Mouse (Mus musculus): ENCODE results near the gene Gpc5.

Gene Gpc5

DNA sequence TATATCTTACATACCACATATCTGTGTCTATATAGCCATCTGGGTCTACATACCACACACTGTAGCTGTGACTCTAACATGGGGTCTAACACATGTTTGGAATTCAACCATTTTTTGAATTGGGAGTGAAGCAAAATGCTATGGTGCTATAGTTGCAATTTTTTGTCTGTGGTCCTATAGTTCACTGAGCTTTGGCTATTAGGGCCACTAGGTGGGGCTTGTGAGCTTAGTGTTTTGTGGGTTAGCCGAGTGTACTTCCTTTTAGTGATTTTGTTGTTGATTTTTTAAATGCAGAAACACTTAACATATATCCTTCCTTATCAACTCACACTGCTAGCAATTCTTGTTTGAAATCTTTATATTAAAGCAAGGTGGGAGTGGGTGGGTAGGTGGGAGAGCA, 727.0 kb downstream of the Gpc5 start:
- ATAC-seq (ENCODE audit: insufficient number of reproducible peaks, low FRiP score, low TSS enrichment): no peak

DNA sequence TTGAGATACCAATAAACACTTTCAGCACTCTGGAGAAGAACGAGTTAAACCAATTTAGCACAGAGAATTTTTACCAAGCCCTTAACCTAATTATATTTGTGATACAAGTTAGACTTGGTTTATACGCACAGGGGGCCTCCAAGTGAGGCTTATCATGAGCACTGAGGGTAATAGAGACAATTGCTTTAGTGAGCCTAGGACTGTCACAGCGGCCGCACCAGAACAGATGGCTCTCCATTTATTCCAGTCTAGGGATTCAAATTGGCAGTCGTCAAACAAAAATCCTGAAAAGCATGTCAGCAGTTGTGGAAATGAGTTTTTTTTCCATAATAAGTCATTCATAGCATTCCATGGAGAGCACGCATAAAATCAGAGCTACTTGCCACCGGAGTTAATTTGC, 729.6 kb downstream of the Gpc5 start:
- no peak for ATAC-seq (ENCODE audit: insufficient number of reproducible peaks, low FRiP score, low TSS enrichment)

DNA sequence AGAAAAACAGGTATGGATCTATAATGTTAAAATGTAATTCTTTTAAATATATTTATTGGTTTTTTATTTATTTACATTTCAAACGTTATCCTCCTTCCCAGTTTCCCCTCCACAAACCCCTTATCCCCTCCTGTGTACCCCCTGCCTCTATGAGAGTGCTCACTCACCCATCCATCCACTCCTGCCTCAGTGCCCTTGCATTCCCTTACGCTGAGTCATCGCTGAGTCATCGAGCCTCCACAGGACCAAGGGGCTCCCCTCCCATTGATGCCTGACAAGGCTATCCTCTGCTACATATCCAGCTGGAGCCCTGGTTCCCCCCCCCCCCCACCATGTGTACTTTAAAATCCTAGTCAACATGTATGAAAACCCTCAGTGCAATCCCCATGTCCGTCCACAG, 738.5 kb downstream of the Gpc5 start:
- no peak for ATAC-seq (ENCODE audit: insufficient number of reproducible peaks, low FRiP score, low TSS enrichment)

DNA sequence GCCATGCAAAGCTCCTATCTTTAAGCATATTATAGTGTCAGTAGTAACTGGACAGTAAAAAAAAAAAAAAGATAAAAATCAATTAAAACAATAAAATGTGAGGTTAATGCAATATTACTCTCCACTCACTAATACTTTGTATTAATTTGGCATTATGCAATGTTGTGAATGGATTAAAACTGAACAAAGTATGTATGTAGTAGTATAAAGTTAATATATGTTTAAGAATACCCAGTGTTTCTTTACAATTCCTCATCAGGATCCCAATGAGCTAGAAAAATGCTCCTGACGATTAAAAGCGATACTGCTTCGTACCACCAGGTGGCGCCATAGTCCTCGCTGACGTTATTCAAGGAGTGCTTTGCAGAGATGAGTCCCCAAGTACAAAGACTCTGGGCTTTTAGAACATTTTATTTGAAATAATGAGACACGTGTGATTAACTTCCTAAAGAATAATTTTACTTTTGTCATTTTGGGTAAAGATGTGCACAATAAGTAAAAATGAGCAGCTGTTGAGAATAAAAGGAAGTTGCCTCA, 739.3 kb downstream of the Gpc5 start:
- ATAC-seq (ENCODE audit: insufficient number of reproducible peaks, low FRiP score, low TSS enrichment): no peak

DNA sequence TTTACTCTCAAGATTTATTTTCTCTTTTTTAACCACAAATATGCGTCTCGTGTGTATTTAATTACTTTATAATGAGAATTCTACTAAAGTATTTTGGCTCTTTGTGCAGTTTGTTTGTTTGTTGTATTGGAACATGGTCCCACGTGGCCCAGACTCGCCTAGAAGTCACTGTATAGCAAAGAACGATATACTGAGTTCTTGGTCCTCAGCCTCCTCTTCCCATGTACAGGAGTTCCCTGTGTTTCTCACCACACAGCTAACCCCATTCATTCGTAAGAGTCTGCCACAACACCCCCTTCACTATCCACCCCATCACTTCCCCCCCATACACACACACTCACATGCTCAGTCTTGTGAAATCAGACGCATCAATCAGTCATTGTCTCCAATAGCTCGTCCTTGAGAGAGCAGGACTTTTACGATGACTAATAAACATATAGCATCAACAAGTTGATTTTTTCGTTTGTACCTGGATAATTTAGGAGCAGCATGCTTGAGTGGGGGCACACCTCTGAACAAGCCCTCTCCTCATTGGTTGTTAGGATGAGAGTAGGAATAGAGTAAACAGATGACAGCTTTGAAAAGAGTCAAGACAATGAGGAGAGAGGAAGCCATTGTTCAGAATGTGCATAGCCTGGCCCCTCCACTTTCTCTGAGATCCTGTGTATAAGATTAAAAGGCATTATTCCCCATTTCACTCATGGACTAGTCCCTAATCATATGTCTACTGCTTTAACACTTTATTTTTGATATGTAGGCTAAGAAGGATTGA, 740.0 kb downstream of the Gpc5 start:
- ATAC-seq (ENCODE audit: insufficient number of reproducible peaks, low FRiP score, low TSS enrichment): 0 out of 2 replicates have a peak, but pooled peaks have one; percentile 15

DNA sequence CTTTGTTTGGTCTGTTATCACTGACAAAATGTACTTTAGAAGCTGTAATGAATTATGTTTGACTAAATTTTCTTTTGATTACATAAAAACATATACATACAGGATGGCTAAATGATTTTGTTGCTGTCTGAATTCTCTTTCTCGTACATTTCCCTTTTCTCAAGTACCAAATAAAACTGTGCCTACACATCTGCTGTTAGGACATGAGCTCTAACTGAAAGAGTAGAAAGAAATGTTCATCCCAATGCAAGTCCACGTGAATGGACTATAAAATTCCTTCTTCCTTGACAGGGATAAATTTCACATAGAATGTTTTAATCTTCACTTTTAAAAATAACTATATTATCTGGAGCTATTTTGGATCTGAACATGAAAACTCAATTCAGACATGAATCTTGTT, 751.8 kb downstream of the Gpc5 start:
- ATAC-seq (ENCODE audit: insufficient number of reproducible peaks, low FRiP score, low TSS enrichment): no peak

DNA sequence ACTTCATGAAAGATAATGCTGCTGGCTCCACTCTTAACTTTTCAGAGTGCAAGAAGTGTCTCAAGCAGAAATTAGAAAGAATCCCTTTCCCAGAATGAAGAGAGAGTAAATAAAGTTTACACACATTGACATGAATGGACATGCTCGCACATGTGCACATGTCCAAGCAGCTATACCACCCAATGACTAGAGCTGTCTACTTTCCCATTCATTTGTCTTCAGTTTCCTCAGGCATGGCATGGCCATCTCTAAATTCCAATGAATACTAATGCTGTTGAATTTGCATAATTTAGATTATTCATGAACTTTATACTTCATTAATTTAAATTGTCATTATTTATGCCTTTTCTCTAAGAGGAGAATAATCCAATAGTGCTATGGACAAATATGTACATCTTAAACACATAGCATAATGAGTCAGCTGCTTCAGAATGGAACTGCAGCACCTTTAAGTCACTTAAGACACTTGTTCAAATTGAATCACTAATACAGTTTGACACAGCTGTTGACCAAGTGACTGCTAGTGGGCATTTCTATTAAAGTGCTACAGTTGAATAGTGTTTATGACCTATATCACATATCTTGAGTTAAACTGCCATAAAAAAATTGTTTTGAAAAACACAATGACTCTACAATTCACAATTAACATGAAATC, 752.9 kb downstream of the Gpc5 start:
- no peak for ATAC-seq (ENCODE audit: insufficient number of reproducible peaks, low FRiP score, low TSS enrichment)

DNA sequence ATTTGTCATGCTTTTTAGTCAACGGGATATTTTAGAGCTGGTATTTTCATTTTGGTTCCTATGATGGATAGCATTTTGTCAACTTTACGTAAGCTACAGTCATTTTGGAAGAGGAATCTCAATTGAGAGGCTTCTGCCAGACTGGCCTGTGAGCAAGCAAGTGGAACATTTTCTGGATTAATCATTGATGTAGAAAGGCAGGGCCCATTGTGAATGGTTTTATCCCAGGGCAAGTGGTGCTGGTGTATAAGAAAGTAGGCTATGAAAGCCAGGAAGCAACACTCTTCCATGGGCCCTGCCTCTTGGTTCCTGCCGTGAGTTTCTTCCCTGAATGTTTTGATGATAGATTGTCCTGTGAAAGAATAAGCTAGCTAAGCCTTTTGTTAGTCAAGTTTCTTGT, 777.1 kb downstream of the Gpc5 start:
- no peak for ATAC-seq (ENCODE audit: insufficient number of reproducible peaks, low FRiP score, low TSS enrichment)

DNA sequence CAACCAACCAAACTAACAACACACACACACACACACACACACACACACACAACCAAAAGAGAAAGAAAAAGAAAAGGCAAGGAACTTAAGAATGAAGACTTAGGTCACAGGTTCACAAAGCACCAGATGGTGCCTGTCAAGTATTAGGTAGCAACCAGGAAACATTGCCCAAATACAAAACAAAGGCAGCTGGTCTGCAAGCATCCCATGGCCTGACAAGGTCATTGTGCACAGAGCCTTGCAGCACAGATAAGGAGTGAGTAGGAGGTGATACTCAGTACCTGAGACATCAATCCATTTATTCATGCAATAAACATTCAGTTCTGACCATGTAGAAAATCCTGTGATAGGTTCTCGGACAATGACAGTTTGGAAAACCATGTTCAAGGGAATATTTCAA, 884.0 kb downstream of the Gpc5 start:
- ATAC-seq (ENCODE audit: insufficient number of reproducible peaks, low FRiP score, low TSS enrichment): no peak

DNA sequence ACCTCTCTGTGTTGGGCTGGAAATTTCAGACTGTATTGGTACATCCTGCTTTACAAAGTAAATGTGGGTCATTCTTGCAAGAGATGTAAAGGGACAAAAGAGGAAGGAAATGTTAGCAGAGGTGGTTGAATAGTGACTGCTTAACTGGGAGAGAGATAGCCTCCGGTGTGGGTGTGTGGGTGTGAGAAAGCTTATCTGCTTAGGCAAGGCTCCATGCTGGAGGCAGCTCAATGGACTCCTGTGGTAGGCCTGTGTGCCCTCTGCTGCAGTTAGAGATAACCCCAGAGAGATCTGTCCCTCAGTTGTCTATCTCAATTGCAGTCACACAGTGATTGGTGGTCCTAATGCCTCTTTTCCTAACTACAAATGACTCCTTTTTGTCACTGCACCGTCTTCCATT, 887.2 kb downstream of the Gpc5 start:
- ATAC-seq (ENCODE audit: insufficient number of reproducible peaks, low FRiP score, low TSS enrichment): no peak

DNA sequence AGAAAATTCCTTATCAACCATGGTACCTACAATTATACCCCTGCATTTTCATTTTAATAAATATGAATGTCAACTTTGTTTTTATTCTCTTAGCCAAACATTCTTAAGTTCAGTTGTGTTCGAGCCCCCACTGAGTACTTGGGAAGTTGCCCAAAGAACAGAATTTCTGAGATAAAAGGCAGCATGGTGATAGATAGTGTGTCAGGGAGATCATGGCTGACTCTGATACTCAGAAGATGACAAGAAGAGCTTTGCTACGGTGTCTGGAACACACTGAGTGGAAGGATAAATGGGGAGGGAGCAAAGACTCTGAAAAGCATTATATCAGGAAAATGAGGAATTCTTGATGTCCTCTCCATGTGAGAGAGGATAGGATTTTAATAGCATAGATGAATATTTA, 898.7 kb downstream of the Gpc5 start:
- ATAC-seq (ENCODE audit: insufficient number of reproducible peaks, low FRiP score, low TSS enrichment): no peak

DNA sequence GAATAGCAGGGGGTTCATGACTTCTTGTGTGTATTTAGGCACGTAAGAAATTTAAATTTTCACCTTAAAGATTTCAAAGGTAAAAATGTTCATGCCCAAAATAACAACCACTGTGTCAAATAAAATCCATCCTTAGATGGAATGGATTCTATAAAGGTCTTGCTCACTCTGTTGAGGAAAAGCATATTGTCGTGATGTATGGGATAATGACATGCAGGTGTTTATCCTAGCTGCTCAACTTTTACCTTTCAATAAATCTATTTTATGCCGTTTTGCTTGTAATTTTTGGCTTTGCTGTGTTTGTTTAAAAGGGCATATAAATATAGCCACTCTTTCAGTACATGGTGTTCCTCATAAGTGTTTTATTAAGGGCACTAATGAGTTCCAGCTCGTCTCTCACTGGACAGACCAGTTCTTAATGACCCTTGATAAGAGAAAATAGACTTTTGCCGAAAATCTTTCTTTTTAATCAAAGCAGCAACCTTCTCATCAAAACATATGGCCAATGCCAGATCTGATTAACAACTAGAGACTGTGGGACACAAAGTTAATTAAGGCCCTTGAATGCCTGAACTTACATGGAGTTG, 901.6 kb downstream of the Gpc5 start:
- no peak for ATAC-seq (ENCODE audit: insufficient number of reproducible peaks, low FRiP score, low TSS enrichment)

DNA sequence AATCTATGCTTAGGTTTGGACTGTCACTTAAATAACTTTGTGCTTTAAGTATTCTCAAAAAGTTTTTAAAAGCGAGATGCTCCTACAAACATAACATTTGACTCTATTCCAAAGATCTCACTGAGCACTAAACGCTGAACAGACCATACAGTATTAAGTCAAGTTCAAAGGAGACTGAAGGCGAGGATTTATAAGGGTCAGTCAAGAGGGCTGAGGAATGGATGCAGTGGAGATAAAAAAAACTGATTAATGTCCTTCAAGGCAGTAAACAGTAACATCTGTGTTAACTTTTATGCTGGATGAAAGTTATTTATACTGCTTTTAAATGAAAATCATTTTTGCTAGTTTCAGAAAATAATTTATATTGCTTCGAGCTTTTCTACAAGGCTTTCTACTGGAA, 906.9 kb downstream of the Gpc5 start:
- no peak for ATAC-seq (ENCODE audit: insufficient number of reproducible peaks, low FRiP score, low TSS enrichment)

DNA sequence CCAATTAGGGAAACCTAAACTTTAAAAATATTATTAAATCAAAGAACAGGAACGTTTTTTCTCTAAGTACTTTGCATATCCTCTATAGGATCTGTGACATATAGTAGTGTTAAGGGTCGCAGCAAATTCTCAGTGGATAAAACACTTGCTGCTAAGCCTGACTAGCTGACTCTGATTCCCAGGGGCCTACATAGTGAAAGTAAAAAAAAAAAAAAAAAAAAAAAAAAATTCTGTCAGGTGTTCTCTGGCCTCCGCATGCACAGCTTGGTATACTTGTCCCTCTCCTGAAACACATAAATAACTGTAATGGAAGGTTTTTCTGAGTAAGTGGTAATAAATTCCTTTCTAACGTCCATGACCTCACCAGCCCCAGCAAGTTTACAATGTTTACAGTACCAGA, 995.0 kb downstream of the Gpc5 start:
- no peak for ATAC-seq (ENCODE audit: insufficient number of reproducible peaks, low FRiP score, low TSS enrichment)

DNA sequence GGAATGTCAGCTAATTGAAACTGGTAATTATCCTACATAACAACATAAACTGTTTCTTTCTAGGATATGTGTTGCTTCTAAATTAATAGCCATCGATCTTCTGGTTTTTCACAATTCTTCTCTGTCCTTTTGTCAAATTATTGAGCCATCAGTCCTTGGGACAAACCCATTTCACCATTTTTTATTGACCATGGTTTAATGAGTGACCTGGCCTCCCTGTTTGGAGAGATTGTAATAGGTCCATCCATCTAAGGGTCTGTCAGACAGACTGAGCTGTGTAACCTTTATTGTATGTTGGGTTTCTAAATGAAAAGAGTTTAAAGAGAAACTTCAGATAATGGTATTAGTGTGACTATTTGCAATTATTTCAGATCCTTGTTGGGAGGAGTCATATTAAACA, 1035.9 kb downstream of the Gpc5 start:
- ATAC-seq (ENCODE audit: insufficient number of reproducible peaks, low FRiP score, low TSS enrichment): no peak

DNA sequence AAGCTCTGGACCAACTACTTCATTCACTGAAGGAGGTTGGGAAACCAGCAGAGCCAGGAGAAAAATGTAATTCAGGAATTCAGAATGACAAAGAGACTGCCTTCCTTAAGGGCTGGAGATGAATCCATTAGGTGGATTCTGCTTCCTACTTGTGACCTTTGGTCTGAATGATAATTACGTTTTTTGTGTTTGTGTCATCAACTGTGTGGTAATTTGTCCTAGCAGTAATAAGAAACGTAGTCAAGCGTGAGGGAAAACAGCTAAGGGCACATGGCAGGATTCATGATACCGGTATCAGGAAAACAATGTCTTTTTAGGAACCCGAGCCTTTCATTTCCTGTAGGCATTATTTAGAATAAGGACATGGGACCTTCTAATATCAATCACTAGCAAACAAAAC, 1045.3 kb downstream of the Gpc5 start:
- ATAC-seq (ENCODE audit: insufficient number of reproducible peaks, low FRiP score, low TSS enrichment): no peak

DNA sequence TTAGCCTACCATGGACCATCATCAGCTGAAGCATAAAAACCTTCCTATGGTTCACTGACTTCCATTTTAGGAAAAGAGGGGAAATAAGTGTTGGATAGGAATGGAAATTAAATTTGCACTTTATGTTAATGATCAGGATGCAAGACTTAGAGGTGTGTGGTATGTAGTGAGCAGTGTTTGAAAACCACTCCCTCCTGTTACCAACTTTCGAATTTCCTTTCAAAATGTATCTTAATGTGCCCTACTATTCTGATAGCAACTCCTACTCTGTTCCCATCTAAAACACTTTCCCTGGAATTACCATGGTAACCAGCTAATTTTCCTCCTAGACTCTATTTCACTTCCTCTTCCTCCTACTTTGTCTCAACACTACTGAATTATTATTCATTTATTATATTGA, 1045.8 kb downstream of the Gpc5 start:
- ATAC-seq (ENCODE audit: insufficient number of reproducible peaks, low FRiP score, low TSS enrichment): no peak

DNA sequence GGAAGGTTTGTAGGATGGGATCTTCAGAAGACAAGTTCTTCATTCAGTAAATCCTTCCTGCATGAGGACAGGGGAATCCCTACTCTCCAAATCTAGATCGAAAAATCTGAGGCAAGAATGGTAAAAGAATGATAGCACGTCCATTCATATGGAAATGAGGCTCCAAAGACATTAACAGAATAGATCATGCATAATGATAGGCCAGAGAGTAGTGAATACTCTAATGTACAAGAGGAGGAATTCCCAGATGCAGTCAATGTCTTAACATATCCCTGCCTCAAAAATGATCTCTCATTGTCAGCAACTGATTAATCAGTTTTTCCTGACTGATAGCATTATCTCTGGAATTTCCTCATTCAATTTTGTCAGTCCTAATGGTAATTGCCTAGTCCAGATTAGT, 1070.6 kb downstream of the Gpc5 start:
- no peak for ATAC-seq (ENCODE audit: insufficient number of reproducible peaks, low FRiP score, low TSS enrichment)

DNA sequence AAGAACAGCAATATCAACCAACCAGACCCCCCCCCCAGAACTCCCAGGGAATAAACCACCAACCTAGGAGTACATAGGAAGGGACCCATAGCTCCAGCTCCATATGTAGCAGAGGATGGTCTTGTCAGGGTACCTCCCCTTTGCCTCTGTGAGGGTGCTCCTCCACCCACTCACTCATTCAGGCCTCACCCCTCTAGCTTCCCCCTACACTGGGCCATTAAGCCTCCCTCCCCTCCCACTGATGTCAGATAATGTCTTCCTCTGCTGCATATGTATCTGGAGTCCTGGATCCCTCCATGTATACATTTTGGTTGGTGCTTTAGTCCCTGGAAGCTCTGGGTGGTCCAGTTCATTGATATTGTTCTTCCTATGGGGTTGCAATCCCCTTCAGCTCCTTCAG, 1075.4 kb downstream of the Gpc5 start:
- no peak for ATAC-seq (ENCODE audit: insufficient number of reproducible peaks, low FRiP score, low TSS enrichment)

DNA sequence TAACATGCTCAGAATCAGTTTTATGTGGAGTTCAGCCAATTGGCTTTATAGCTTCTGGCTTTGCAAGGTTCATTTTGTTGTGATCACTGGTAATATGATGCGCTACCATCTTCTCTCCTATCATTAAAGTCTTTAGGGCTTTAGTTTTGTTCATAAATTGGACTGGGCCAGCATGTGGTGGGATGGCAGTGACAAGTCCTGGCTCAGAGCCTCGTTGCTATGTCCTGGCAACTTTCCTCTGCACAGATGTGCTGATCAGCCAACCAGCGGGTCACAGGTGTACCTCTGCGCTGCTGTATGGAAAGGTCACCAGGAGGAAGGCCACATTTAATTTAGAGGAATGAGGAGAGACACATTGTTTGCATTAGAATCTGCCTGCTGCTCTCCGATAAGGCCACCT, 1077.1 kb downstream of the Gpc5 start:
- no peak for ATAC-seq (ENCODE audit: insufficient number of reproducible peaks, low FRiP score, low TSS enrichment)

DNA sequence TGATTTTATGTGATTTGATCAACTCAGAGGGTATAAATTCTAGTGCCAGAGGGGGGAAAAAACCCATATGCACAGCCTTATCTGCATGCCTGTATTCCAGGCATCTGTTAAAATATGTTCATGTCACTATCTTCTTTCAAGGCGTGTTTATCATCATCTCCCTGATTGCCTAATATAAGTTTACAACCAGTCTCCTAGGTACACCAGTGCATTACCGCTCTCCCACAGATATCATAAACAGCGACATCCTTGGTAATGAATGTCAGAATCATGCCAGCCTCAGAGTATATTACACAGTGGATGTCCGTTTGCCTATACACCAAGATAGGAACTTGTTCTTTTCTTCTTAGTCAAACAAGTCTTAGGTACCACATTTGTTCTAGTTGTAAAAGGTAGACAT, 1095.0 kb downstream of the Gpc5 start:
- no peak for ATAC-seq (ENCODE audit: insufficient number of reproducible peaks, low FRiP score, low TSS enrichment)

DNA sequence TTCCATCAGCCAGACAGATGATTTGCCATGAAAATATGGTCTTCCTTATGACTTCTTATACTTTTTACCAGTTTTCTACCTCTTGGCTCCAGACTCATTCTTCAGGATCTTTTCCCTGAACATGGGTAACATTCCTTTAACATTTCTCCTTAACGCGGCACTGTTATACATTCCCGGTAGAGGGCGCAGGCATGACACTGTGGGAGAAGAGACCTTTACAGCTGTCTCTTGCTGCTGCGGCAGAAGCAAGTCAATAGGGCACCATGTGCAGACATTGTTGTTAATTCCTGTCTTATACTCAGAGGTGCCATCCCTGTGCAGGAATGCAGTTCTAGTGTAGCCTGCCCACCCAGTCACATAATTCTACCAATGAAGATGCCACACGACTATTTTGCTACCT, 1115.0 kb downstream of the Gpc5 start:
- no peak; the same call in 1 of the 2 replicates for ATAC-seq (ENCODE audit: insufficient number of reproducible peaks, low FRiP score, low TSS enrichment)
